Mouse (Mus musculus): ENCODE data around the gene Ndfip2.

Ndfip2 gene

DNA sequence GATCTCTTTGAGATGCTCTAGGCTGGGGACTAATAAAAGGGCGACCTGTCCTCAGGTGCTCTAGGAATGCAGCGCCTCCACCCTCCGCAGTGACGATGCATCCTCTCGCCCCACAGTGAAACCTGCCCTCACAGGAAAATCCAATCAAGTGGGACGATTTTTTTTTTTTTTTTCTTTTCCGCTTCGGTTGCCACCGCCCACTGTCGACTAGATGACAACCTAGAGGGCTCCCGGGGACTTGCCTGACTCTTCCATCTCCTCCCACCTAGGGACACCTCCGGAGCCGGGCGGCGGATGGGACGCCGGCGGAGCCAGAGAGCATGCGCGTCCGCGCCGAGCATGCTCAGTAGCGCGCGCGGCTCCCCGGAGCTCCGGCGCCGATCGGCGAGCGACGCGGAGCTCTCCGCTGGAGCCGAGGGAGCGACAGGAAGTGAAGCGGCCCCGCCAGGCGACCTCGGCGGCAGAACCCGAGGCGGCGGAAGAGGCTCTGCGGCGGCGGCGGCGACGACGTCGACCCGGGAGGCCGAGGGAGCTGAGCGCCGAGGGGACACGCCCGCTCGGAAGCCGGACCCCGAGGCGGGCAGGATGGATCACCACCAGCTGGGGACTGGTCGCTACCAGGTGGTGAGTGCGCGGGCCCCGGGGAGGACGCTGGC is at the start of gene Ndfip2:
Ndfip2 (plus strand) TSS at position 195 of the 656 bp plus-strand sequence.
- DNase-seq: peak; percentile 87

DNA sequence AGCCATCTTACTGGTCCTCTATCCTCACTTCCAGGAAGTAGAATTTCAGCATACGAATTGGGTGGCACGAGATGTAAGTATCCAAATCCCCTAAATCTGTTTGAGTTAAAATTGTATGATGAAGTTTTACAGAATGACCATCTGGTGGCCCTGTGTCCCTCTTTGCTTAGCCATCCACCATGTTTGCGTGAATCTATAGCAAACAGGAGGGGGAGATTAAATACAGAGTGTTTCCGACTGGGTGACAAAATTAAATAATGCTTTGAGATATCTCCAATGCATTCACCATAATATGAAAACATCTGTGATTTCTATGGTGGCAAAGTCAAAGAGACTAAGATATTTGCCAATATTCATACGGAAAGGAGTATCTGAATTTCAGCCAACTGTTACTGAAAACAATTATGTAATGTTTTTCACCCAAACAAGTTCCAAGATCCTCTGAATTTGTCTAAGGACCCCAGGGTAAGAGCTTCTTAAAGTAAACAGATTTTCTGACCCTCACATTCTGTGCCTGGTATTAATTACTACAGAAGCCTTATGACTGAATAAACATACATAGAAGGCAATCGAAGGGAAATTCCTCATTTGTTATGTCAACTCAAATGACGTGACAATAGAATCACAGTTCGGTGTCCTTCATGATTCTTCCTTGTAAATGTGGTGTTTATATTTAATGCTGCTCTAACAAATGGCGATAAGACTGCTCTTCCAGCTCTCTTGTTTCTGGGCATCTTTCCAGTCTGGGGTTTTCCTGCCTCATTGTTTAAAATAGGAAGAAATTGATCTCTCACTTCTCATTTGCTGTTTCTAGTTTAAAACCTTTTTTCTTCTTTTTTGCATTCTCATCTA is 38.6 kb upstream of the Ndfip2 start:
- no peak for DNase-seq

DNA sequence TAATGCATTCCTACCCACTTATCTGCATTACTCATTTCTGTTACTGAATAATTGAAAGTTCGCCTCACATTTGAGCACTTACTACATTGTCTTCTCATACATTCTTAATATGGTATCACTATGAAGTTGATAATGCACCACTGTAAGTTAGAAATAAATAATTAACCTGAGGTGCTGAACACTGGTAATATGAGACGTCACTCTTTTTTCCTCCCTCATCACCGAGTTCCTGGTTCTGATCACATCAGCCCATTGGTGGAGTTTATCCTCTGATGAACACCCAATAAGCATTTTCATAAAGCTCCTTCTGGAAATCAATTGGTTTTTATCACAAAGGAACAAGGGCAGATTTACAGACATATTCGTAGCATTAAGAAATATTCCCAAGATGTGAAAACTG is 36.1 kb upstream of the Ndfip2 start:
- no peak for DNase-seq

- no peak for DNase-seq
Observed at GRCm38 (mm10) chr14:105225790-105226189, 32.6 kb upstream of the Ndfip2 start.

- DNase-seq: peak; percentile 15
Observed at GRCm38 (mm10) chr14:105232421-105232820, 26.0 kb upstream of the Ndfip2 start.

DNA sequence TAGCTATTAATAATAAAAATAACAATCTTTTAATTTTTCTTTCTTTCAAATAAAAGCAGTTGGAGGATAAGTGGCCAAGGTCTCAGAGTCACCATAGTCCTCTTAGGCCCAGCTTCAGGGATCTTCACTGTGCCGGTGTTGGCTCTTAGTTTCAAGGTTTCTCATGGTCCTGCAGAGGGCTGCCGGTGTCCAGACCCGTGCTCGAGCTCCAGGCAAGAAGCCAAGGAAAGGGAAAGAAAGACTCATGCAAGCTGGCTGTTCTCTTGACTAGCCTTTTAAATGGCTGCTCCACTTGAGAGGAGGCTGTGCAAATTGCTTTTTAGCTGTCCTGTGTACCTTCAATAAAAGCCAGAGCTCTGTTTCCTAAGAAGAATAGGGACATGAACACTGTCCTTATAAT is 21.8 kb upstream of the Ndfip2 start:
- no peak for DNase-seq

DNA sequence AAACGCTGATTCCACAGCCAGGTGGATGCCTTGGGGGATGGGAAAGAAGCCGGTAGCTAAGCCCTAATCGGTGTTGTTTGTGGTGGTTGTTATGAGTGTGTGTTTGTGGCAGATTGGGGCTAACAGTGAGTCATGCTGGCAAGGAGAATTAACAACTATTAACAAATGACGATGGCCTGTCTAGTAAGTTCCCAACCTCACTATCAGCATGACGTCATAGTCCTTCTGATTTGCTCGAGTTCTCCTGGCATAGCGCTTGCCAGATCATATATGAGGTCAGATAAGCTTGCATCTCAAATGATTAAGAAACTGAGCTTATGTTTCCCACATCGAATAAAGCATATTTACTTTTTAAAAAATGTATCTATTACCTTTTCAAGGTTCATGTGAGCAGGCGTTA is 20.6 kb upstream of the Ndfip2 start:
- DNase-seq: no peak

- no peak for DNase-seq
Observed at GRCm38 (mm10) chr14:105238450-105239038, 19.8 kb upstream of the Ndfip2 start.

GRCm38 (mm10) chr14:105240120-105240519 is 18.3 kb upstream of the Ndfip2 start:
- DNase-seq: no peak

DNA sequence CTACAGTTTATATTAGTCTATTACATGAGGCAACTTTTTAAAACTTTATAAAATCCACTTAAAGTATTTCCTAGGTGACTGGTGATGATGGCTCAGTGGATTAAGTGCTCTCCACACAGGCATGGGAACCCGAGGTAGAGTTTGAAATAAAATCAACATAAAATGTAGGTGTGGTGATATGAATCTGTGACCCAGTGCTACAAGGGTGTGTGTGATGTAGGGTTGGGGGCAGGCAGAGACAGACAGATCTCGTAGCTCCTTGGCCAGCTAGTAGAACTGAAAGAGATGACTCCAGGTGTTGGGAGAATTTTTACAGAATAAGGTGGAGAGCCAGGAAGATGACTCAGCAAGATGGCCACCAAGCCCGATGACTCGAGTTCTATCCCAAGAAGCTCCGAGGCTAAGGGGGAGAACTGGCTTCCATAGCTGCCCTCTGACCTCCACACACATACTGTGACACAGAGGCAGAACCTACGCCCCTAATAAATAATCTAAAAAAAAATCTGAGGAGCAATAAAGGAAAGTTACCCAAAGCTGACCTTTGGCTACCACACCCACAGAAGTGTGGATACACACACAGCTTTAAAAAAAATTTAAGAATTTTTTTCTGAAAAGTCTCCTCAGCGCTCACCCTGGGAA is 14.4 kb upstream of the Ndfip2 start:
- no peak for DNase-seq

GRCm38 (mm10) chr14:105251038-105251437 is 7.3 kb upstream of the Ndfip2 start:
- DNase-seq: no peak

DNA sequence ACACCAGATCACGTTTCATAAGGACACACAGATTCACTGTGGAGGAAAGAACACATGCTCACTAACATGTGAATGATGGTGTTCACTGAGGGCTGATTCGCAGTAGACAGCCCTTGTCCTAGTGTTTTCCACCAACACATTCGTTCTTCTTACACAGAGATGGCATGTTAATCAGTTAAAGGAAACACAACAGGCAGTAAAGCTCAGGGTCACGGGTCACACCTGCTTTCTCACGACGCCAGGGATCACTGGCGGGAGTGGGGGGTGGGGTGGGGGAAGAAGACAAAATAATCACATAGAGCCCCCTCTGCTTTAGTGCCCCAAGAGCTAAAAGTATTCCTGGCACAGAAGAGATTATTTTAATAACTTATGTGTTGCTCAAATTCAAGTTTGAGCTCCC is 5.1 kb upstream of the Ndfip2 start:
- no peak for DNase-seq

DNA sequence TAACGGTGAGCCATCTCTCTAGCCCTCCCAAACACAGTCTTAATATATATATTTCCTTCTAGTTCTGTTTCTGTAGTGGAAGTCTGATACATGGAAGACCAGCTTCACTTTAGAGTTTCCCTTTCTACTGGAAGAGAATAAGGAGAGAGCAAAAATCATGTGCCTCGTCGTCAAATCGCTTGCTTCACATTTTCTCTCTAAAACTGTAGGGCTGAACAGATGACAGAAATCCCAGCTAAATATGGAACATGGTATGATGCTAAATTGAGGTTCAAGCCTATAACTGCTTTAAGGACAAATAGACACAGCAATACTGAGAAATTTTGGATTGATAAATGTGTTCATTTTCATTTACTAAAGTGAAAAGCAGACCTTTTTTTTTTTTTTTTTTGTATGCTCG is 4.0 kb upstream of the Ndfip2 start:
- no peak for DNase-seq

DNA sequence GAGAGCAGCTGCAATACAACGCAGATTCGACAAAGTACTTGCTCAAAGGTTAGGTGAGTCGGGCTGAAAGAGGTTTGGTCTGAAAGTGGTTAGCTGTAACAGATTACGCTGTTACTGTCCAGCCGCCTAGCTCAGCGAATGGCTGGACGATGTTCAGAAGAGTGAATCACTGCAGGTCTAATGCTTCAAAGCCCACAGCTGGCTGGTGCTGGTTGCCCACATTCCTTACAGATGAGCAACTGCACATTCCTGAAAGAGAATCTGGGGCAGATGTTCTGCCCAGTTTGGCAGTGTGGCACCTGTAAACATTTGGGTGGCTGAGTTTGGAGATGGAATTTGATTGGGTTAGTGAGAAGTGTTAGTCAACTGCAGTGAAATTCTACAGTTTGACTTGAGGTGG is 2.8 kb upstream of the Ndfip2 start:
- no peak for DNase-seq

GRCm38 (mm10) chr14:105259035-105259880 is 885 bp downstream of the Ndfip2 start:
- DNase-seq: peak; percentile 46

DNA sequence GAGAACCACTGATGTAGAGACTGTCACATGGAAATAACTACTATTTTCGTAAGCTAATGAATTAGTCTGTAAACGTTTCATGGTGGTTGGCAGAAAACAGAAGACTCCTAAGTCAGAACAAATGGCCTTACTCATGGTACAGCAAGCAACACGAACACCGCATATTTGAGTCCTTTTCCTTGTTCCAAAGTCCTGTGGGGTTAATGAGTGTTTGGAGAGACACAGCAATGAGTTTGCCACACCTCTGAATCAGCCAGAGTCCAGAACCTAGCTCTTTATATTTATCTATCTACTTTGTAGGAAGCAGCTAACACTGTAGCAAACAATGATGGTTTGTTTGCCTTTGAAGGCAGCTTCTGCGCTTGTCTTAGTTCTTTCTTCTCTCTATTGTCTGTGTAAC is 4.5 kb downstream of the Ndfip2 start:
- no peak for DNase-seq

DNA sequence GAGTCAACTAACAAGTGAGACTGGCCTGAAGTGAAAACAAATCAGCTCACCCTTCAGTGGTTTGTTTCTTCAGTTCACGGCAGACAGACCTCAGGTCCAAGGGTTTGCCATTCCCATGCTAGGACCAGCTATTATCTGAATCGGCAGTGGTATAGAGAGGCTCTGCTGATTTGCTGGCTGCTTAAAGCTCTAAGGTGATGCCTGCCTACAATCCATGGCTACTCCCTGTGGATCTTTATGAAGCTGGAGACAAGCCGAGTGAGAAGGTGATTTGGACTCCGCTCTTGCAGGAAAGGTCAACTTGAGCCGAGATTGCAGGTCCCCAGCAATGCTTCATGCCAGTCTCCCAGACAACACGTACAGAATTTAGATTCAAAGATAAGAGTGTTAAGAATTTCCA is 8.7 kb downstream of the Ndfip2 start:
- DNase-seq: no peak

DNA sequence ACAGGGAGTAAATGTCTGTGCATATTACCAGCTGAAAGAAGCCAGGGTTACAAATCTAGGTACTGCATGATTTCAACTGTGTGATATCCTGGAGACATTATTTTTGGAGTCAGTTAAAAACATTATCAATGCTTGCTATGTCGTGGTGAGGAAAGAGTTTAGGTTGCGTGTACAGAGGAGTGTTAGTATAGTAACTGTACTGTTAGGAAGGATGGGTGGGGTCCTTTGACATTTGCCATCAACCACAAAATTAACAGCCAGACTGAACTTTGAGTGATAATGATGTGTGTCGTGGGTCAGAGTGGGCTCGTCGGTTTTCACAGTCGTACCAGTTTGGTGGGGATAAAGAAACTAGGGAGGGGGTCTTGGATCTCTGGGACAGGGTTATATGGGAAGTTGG is 13.7 kb downstream of the Ndfip2 start:
- DNase-seq: no peak

DNA sequence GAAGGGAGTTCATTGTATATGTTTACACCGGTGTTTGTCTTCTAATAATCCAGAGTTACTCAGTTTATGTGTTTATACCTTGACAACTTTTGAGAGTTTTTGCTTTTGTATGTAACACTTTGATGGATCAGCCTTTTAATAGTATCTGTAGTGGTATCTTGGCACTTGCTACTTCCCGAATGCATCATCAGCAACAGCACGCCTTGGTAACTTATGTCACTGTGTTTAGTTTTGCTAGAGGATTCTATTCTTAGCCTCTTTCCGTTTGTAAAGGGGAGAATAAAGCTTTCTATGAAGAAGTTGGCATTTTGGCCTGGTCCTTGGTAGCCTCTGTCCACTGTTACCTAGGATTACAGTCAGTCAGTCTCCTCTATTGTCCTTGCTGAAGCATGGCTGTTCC is 14.2 kb downstream of the Ndfip2 start:
- DNase-seq: no peak

DNA sequence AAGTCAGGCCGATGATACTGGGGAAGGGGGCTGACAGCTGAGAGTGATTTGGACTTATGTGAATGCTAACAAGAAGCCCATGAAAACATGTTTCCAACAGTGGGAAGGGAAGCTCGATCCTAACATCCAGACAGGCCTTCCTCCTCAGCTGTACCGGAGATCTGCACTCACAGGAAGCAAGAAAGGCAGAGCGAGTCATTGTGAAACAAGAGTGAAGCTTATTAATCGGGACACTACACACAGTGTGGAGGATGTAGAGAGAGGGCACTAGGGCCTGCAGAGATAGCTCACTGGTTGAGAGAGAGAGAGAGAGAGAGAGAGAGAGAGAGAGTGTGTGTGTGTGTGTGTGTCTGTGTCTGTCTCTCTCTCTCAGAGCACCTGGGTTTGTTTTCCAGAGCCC is 16.8 kb downstream of the Ndfip2 start:
- DNase-seq: no peak

- DNase-seq: no peak
Observed at GRCm38 (mm10) chr14:105277277-105277676, 18.9 kb downstream of the Ndfip2 start.

DNA sequence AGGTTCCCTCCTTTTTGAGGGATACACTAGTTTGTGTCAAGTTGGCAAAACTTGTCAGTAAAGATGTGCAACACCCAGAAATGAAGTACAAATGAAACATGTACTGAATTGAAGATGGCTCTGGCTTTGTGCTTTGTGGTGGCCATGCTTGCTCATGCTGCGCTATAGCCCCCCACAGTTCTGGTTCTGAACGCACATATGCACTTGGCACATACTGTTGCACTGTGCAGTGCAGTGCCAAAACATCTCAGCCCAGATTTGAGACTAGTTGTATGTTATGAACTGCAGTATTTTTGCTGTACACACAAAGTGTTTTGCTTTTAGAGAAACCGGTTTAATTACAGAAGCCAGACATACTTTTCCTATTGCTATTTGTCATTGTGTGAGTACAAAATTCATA is 25.7 kb downstream of the Ndfip2 start:
- DNase-seq: no peak

- no peak for DNase-seq
Observed at GRCm38 (mm10) chr14:105287557-105287956, 29.2 kb downstream of the Ndfip2 start.
